Mouse (Mus musculus): ENCODE results near the gene Gm3336. TPM values are rescaled to one million over a fixed set of nuclear protein-coding genes. Genes with fewer than 3 reads are reported as not detected.

The Gm3336 gene
- total and polyA plus RNA-seq, 3 experiments: 0.25 to 0.49 TPM; not detected in 1

- H3K9me3 ChIP-seq (replicated peaks; ENCODE audit: low read length): no peaks in the 10 kb centered on the region
- in situ Hi-C loops (cut with MboI; ENCODE audit: low pct_ligation_motif_present, low pct_unique_long_range_greater_than_20kb, low sequenced_read_pairs): loop anchor here (10.0 kb wide), 2 partner anchors 45 to 135 kb away; partner anchors contain the start of gene Pgpep1
Observed at GRCm38 (mm10) chr8:70710296-70710695, 8.0 kb upstream of the Gm3336 start.

GRCm38 (mm10) chr8:70711041-70711440 is 7.3 kb upstream of the Gm3336 start:
- Histone ChIP-seq H3K27me3 (replicated peaks) (no peaks in the 10 kb centered on the region), H3K27ac (ENCODE audit: insufficient read depth, low read depth) (no peak overlapping the region), H3K4me3 (replicated peaks in 1 of 3; ENCODE audit: low read depth in 2 of 3, low read length in 2 of 3, poor library complexity in 1 of 3) (no peak overlapping the region), H3K4me1 (ENCODE audit: control insufficient read depth in 1 of 2, insufficient read depth in 2 of 2) (no peaks in the 10 kb centered on the region), H3K4me2 (ENCODE audit: insufficient read depth, low read depth, poor library complexity, severe bottlenecking) (no peak overlapping the region), H3K9ac (ENCODE audit: insufficient read depth, low read depth) (no peak overlapping the region), H3K36me3 (replicated peaks in 1 of 2; ENCODE audit: control insufficient read depth in 1 of 2, insufficient read depth in 1 of 2, low read length in 1 of 2) (peaks cover 0 to 30% of the 10 kb centered on the region in 2 experiments), H3K9me3 (replicated peaks; ENCODE audit: low read length) (no peaks in the 10 kb centered on the region), H3K79me2 (replicated peaks; ENCODE audit: control insufficient read depth, extremely low read depth, insufficient read depth, poor library complexity, severe bottlenecking) (no peaks in the 10 kb centered on the region)
- in situ Hi-C loops (cut with MboI; ENCODE audit: low pct_ligation_motif_present, low pct_unique_long_range_greater_than_20kb, low sequenced_read_pairs): loop anchor here (10.0 kb wide), 2 partner anchors 46 to 134 kb away; partner anchors contain the start of gene Pgpep1
- TF ChIP-seq NRF1 (IDR thresholded peaks at IDR 0.05; ENCODE audit: low read depth, low read length) (no peak), EP300 (IDR thresholded peaks at IDR 0.05; ENCODE audit: low read length) (no peak), MAX (IDR thresholded peaks at IDR 0.05; ENCODE audit: low read length) (no peak), ELF1 (IDR thresholded peaks at IDR 0.05; ENCODE audit: low read depth, low read length) (no peak), KAT2A (IDR thresholded peaks at IDR 0.05; ENCODE audit: insufficient replicate concordance, low read length) (no peak), BHLHE40 (IDR thresholded peaks at IDR 0.05; ENCODE audit: low read depth, low read length) (no peak), SMC3 (IDR thresholded peaks at IDR 0.05; ENCODE audit: low read depth, low read length) (no peak), JUN (IDR thresholded peaks at IDR 0.05; ENCODE audit: insufficient read depth, low read depth, low read length) (no peak), MYC (IDR thresholded peaks at IDR 0.05; ENCODE audit: low read depth, low read length) (no peak), MEF2A (IDR thresholded peaks at IDR 0.05; ENCODE audit: borderline replicate concordance, low read depth, low read length) (no peak), ZC3H11A (IDR thresholded peaks at IDR 0.05; ENCODE audit: low read depth, low read length) (no peak), ZKSCAN1 (IDR thresholded peaks at IDR 0.05; ENCODE audit: borderline replicate concordance, low read depth, low read length) (no peak), RCOR1 (conservative IDR thresholded peaks at IDR 0.05; ENCODE audit: low read depth, low read length) (no peak), USF1 (IDR thresholded peaks at IDR 0.05; ENCODE audit: low read depth, low read length) (no peak)
- DNase-seq (ENCODE audit: extremely low read depth): no peak
- dilution Hi-C loops (cut with MboI; ENCODE audit: extremely low pct_ligation_motif_present, extremely low pct_unique_long_range_greater_than_20kb, low sequenced_read_pairs): no loop called here

More at GRCm38 (mm10) chr8:70710296-70710695, 8.0 kb upstream of the Gm3336 start:
- H3K9ac ChIP-seq (ENCODE audit: insufficient read depth, low read depth): no peak overlapping the region
- no peaks in the 10 kb centered on the region for H3K79me2 ChIP-seq (replicated peaks; ENCODE audit: control insufficient read depth, extremely low read depth, insufficient read depth, poor library complexity, severe bottlenecking)
- H3K27ac ChIP-seq (ENCODE audit: insufficient read depth, low read depth): no peak overlapping the region
- dilution Hi-C loops (cut with MboI; ENCODE audit: extremely low pct_ligation_motif_present, extremely low pct_unique_long_range_greater_than_20kb, low sequenced_read_pairs): no loop called here
- no peak overlapping the region for H3K4me2 ChIP-seq (ENCODE audit: insufficient read depth, low read depth, poor library complexity, severe bottlenecking)
- H3K4me1 ChIP-seq (ENCODE audit: control insufficient read depth in 1 of 2, insufficient read depth in 2 of 2): no peaks in the 10 kb centered on the region
- H3K27me3 ChIP-seq (replicated peaks): no peaks in the 10 kb centered on the region
- TF ChIP-seq E2F4 (IDR thresholded peaks at IDR 0.05; ENCODE audit: insufficient replicate concordance, low read depth, low read length): no peak
- no peak for TF ChIP-seq JUND (conservative IDR thresholded peaks at IDR 0.05; ENCODE audit: low read depth, low read length)
- no peak for TF ChIP-seq SIN3A (IDR thresholded peaks at IDR 0.05; ENCODE audit: low read length)
- TF ChIP-seq MYC (IDR thresholded peaks at IDR 0.05; ENCODE audit: low read depth, low read length): no peak
- no peak for TF ChIP-seq ETS1 (conservative IDR thresholded peaks at IDR 0.05; ENCODE audit: low read depth, low read length)
- no peak for TF ChIP-seq MAZ (IDR thresholded peaks at IDR 0.05; ENCODE audit: low read depth, low read length)
- no peak for TF ChIP-seq SMC3 (IDR thresholded peaks at IDR 0.05; ENCODE audit: low read depth, low read length)
- TF ChIP-seq EP300 (IDR thresholded peaks at IDR 0.05; ENCODE audit: low read length): no peak
- TF ChIP-seq CHD1 (IDR thresholded peaks at IDR 0.05; ENCODE audit: low read depth, low read length): no peak
- no peak for TF ChIP-seq ZKSCAN1 (IDR thresholded peaks at IDR 0.05; ENCODE audit: borderline replicate concordance, low read depth, low read length)
- no peak for TF ChIP-seq JUN (IDR thresholded peaks at IDR 0.05; ENCODE audit: insufficient read depth, low read depth, low read length)
- no peak for TF ChIP-seq ZC3H11A (IDR thresholded peaks at IDR 0.05; ENCODE audit: low read depth, low read length)
- TF ChIP-seq BHLHE40 (IDR thresholded peaks at IDR 0.05; ENCODE audit: low read depth, low read length): no peak
- no peak for TF ChIP-seq RCOR1 (conservative IDR thresholded peaks at IDR 0.05; ENCODE audit: low read depth, low read length)
- TF ChIP-seq PAX5 (IDR thresholded peaks at IDR 0.05; ENCODE audit: low read length): no peak
- no peak for TF ChIP-seq MAX (IDR thresholded peaks at IDR 0.05; ENCODE audit: low read length)
- no peak for TF ChIP-seq TBP (conservative IDR thresholded peaks at IDR 0.05; ENCODE audit: low read depth, low read length)
- TF ChIP-seq CTCF (conservative IDR thresholded peaks at IDR 0.05 in 1 of 2, IDR thresholded peaks at IDR 0.05 in 1 of 2; ENCODE audit: low read depth in 2 of 2, low read length in 2 of 2): no peak
- no peak for TF ChIP-seq RAD21 (IDR thresholded peaks at IDR 0.05; ENCODE audit: low read depth, low read length)
- no peak for TF ChIP-seq ELF1 (IDR thresholded peaks at IDR 0.05; ENCODE audit: low read depth, low read length)
- H3K36me3 ChIP-seq (replicated peaks in 1 of 2; ENCODE audit: control insufficient read depth in 1 of 2, insufficient read depth in 1 of 2, low read length in 1 of 2): peaks cover 0 to 30% of the 10 kb centered on the region in 2 experiments
- H3K4me3 ChIP-seq (replicated peaks in 1 of 3; ENCODE audit: low read depth in 2 of 3, low read length in 2 of 3, poor library complexity in 1 of 3): no peak overlapping the region
- DNase-seq (ENCODE audit: extremely low read depth): no peak

Data from CH12.LX (cell line).